Mouse (Mus musculus) E14TG2a.4 (cell line): ENCODE measurements around the gene Cpsf4l.

ENCODE experiments used
- CTCF ChIP-seq: conservative IDR thresholded peaks from 2 replicates; pipeline ENCODE4 v1.5.1; 2014; ENCODE audit warnings: low read length
- NANOG ChIP-seq: IDR thresholded peaks from 2 replicates; pipeline ENCODE4 v1.6.1; 2014; ENCODE audit warnings: borderline replicate concordance, low read length, mixed read lengths
- POU5F1 ChIP-seq: IDR thresholded peaks from 2 replicates; pipeline ENCODE4 v1.6.1; 2014; ENCODE audit warnings: low read length, borderline replicate concordance

DNA sequence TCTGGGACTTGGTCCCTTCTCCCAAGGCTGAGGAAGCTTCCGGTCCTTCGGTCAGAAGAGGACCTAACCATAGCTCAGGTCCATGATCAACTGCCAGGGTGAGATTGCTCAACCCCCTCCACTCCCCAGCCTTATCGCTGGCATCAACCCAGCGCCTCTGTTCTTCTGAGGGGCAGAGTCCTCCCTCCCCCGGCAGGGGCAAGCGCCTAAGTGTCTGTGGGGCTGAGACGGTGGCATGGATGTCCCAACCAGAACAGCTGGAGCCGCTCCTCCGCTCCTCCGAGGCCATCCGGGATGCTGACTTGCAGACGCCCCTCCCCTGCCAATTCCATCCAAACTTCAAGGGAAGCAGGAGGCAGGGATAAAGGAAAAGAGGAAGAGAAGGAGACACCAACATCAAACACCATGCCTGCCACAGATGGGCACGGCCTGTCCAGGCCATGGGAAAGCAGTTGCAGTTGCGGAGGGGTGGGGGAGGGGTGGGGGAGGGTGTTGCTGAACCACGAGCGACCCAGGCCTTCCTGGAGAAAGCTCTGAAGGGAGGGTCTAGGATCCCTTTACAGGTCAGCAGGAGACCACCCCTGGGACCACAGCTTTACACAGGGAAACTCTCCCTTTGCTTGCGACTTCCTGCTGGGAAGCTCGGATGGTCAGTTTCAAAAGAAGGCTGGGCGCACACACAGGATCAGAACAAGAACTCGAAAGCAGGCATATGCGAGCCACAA is 39.1 kb upstream of the Cpsf4l start:
- no peak for TF ChIP-seq CTCF
- TF ChIP-seq POU5F1, result no peak
- TF ChIP-seq NANOG, result no peak
